Mouse (Mus musculus): Measurements from ENCODE around the gene Atp2a1.

GRCm38 (mm10) chr7:126443997-126444396 lies 18.9 kb downstream of the Atp2a1 start:
- TF ChIP-seq CTCF (IDR thresholded peaks at IDR 0.05; ENCODE audit: insufficient read depth, low read length) (no peak), POLR2A (IDR thresholded peaks at IDR 0.05; ENCODE audit: borderline replicate concordance, extremely low read depth, low read depth, low read length) (no peak)

Data from lung, adult 2 months (tissue).